Mouse (Mus musculus) kidney, adult 2 months (tissue): Measurements from ENCODE around the gene Tenm4.

Source experiments
- CTCF ChIP-seq: fragments of 200-500 bp; conservative IDR thresholded peaks from 2 replicates; pipeline ENCODE4 v1.5.1; 2011; ENCODE audit warnings: low read depth, mild to moderate bottlenecking, control low read depth, low read length, moderate library complexity, mixed read lengths; ENCODE audit not compliant: insufficient read depth, insufficient read length
- POLR2A ChIP-seq: fragments of 200-500 bp; IDR thresholded peaks from one replicate; pipeline ENCODE4 v1.6.1; 2011; ENCODE audit warnings: low read depth, low read length, control low read depth

DNA sequence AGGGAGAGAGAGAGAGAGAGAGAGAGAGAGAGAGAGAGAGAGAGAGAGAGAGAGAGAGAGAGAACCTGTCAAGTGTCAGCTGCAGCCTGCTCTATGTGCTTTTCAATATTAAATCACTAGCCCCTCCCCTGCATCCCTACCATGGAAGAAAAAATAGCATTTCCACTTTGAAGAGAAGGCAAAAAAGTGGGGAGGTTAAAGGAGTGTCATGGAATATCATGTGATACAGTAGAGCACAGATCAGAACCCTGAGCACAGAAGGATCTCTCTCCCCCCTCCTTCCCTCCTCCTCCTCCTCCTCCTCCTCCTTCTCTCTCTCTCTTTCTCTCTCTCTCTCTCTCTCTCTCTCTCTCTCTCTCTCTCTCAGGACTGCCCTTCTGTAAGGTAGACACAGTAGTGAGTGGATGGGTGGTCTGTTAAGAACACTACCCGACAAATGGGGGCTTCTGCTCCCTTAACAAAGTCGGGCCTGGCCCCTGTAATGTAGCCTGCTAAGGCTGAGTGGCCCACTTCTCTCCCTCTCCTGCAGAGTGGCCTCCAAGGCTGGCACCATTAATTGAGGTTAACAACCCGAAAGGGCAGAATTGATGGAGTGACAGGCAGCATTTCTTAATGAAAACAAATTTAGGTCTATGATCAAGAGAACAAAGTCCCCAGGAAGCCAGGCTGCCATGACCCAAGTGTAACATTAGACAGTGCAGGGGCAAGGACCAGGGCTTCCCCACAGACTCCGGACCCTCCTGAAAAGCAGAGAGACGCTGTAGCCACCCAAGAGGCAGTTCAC is 361.1 kb downstream of the Tenm4 start:
- TF ChIP-seq CTCF (no peak), POLR2A (no peak)
